Mouse (Mus musculus): ENCODE results near the gene Snorc. TPM values are rescaled to one million over a fixed set of nuclear protein-coding genes. Genes with fewer than 3 reads are reported as not detected.

Snorc gene
- total and polyA plus RNA-seq, 2 experiments from 2014 or later, result not detected

GRCm38 (mm10) chr1:87505524-87505923 lies 35.5 kb downstream of the Snorc start:
- no peak for TF ChIP-seq EP300 (IDR thresholded peaks at IDR 0.05; ENCODE audit: low read depth)
- no peak for TF ChIP-seq CTCF (IDR thresholded peaks at IDR 0.05; ENCODE audit: low read depth)
- Histone ChIP-seq H3K4me3 (ENCODE audit: low read depth, low read length) (no peak overlapping the region), H3K27me3 (ENCODE audit: control insufficient read depth, insufficient read depth, low read length) (peaks cover 30% of the 10 kb centered on the region), H3K4me2 (ENCODE audit: low read depth, low read length) (no peak overlapping the region), H3K36me3 (replicated peaks; ENCODE audit: control insufficient read depth, insufficient read depth, low read length) (no peaks in the 10 kb centered on the region), H3K4me1 (ENCODE audit: control insufficient read depth, insufficient read depth) (peaks cover 5% of the 10 kb centered on the region; the same call in 1 of the 2 replicates), H3K9me3 (replicated peaks; ENCODE audit: control insufficient read depth, low read length) (no peaks in the 10 kb centered on the region), H3K9ac (replicated peaks; ENCODE audit: low read depth, low read length) (no peak overlapping the region), H3K27ac (ENCODE audit: low read depth) (no peak overlapping the region)
- WGBS, result 79% methylated on average over 4 of the region's 4 CpGs
- no peak for DNase-seq (ENCODE audit: low spot score)
- no peak for ATAC-seq (ENCODE audit: insufficient read depth, low read depth)

- Histone ChIP-seq H3K9ac (replicated peaks; ENCODE audit: low read depth, low read length) (no peak overlapping the region), H3K4me2 (ENCODE audit: low read depth, low read length) (no peak overlapping the region), H3K9me3 (replicated peaks; ENCODE audit: control insufficient read depth, low read length) (0 out of 2 replicates have a peak, but pooled peaks cover under 1% of the 10 kb centered on the region), H3K4me1 (ENCODE audit: control insufficient read depth, insufficient read depth) (peaks cover 5% of the 10 kb centered on the region; the same call in 1 of the 2 replicates), H3K4me3 (ENCODE audit: low read depth, low read length) (no peak overlapping the region), H3K36me3 (replicated peaks; ENCODE audit: control insufficient read depth, insufficient read depth, low read length) (no peaks in the 10 kb centered on the region), H3K27me3 (ENCODE audit: control insufficient read depth, insufficient read depth, low read length) (peaks cover 49% of the 10 kb centered on the region), H3K27ac (ENCODE audit: low read depth) (no peak overlapping the region)
- WGBS, result 61% methylated on average over 6 of the region's 6 CpGs
- ATAC-seq (ENCODE audit: insufficient read depth, low read depth) (no peak), DNase-seq (ENCODE audit: low spot score) (no peak)
- no peak for TF ChIP-seq CTCF (IDR thresholded peaks at IDR 0.05; ENCODE audit: low read depth)
- TF ChIP-seq EP300 (IDR thresholded peaks at IDR 0.05; ENCODE audit: low read depth), result no peak
These were observed 37.8 kb downstream of the Snorc start for GRCm38 (mm10) chr1:87507857-87508256.

DNA sequence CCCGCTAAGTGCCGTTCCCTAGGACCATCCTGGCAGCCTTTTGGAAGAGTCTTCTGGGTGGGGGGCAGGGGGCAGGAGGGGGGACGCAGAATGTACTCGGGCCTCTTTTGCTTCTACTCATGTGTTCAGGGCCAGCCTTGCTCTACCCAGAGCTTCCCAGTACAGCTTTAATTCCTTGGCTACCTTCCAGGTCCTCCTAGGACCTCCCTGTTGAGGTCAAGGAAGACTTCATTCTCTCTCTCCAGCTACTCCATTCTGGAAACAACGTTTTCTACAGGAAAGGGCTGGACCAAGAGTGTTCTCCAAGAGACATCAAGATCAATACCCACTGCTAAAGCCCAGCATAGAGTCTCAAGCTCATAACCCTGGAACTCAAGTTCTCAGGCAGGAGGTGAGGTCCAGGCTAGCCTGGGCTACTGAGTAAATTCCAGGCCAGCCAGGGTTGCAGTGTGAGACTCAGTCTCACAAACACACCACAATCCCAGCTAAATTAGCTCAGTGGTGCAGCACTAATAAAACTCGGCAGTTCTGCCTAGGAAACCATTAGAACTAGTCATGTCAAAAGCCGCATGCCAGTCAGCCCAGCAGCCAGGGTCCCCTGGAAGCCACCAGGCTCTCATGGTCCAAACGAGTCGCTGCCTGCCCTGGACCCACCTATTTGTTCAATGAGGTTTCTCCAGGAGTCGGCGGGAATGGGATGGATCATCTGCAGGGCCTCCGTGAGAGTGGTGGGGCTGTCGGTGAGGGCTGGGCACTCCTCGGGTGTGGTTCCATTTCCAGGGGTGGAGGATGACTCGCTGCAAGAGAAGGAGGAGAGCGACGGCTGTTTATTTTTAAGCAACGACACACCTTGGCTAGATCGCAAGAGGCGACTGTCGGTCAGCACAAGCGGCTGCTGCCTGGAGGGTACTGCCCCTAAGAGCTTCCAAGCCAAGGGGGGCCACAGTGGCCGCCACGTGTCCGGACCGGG lies 38.8 kb downstream of the Snorc start:
- peak overlapping the region; percentile 71 for H3K4me3 ChIP-seq (ENCODE audit: low read depth, low read length)
- H3K4me2 ChIP-seq (ENCODE audit: low read depth, low read length), result peak overlapping the region; percentile 99
- H3K4me1 ChIP-seq (ENCODE audit: control insufficient read depth, insufficient read depth), result peaks cover 5% of the 10 kb centered on the region; the same call in 1 of the 2 replicates
- 0 out of 2 replicates have a peak, but pooled peaks cover 5% of the 10 kb centered on the region for H3K9me3 ChIP-seq (replicated peaks; ENCODE audit: control insufficient read depth, low read length)
- TF ChIP-seq CTCF (IDR thresholded peaks at IDR 0.05; ENCODE audit: low read depth), result no peak
- no peak for TF ChIP-seq EP300 (IDR thresholded peaks at IDR 0.05; ENCODE audit: low read depth)
- H3K27me3 ChIP-seq (ENCODE audit: control insufficient read depth, insufficient read depth, low read length), result peaks cover 49% of the 10 kb centered on the region
- no peak overlapping the region for H3K27ac ChIP-seq (ENCODE audit: low read depth)
- H3K36me3 ChIP-seq (replicated peaks; ENCODE audit: control insufficient read depth, insufficient read depth, low read length), result no peaks in the 10 kb centered on the region
- H3K9ac ChIP-seq (replicated peaks; ENCODE audit: low read depth, low read length), result no peak overlapping the region
- ATAC-seq (ENCODE audit: insufficient read depth, low read depth), result no peak
- WGBS, result 20% methylated on average over 26 of the region's 26 CpGs
- DNase-seq (ENCODE audit: low spot score), result no peak

DNA sequence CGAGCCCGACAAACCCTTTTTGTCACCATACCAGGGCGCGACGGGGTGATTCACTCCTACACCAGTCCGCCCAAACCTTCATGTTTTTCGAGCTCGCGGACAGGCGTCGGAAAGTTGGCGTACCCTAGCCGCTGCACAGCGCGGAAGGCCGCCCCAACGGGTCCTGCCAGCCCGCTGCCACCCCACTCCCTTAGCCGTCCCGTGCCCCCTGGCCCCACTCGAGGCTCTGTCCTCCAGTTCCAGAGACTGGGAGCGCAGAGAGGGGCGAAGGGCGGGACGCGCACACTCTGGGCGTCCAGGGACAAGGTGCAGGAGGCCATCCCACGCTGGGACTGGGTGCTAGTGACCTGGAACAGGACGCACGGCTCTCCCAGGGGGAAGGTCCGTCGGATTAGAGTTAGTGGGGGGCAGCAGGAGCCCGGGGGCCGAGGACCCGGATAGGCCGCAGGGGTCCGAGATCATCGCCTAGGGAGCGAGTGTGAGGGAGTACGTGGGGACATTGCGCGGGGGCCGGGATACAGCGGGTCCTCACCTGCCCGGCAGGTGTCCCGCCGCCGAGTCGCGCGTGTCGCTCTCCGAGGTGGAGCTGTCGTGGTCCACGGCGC lies 39.6 kb downstream of the Snorc start, which contains the start of gene Neu2:
TSS of gene Neu2 (plus strand) at position 329 of the 605 bp plus-strand sequence.
- WGBS, result under 1% methylated on average over 56 of the region's 56 CpGs
- Histone ChIP-seq H3K27me3 (ENCODE audit: control insufficient read depth, insufficient read depth, low read length) (peaks cover 49% of the 10 kb centered on the region), H3K4me3 (ENCODE audit: low read depth, low read length) (peak within 1 kb of the TSS; percentile 71), H3K27ac (ENCODE audit: low read depth) (no peak within 1 kb of the TSS), H3K9me3 (replicated peaks; ENCODE audit: control insufficient read depth, low read length) (0 out of 2 replicates have a peak, but pooled peaks cover 5% of the 10 kb centered on the region), H3K4me2 (ENCODE audit: low read depth, low read length) (peak within 1 kb of the TSS; percentile 99), H3K36me3 (replicated peaks; ENCODE audit: control insufficient read depth, insufficient read depth, low read length) (no peaks in the 10 kb centered on the region), H3K4me1 (ENCODE audit: control insufficient read depth, insufficient read depth) (peaks cover 5% of the 10 kb centered on the region; the same call in 1 of the 2 replicates), H3K9ac (replicated peaks; ENCODE audit: low read depth, low read length) (no peak within 1 kb of the TSS)
- no peak for TF ChIP-seq EP300 (IDR thresholded peaks at IDR 0.05; ENCODE audit: low read depth)
- TF ChIP-seq CTCF (IDR thresholded peaks at IDR 0.05; ENCODE audit: low read depth), result no peak
- ATAC-seq (ENCODE audit: insufficient read depth, low read depth) (0 out of 2 replicates have a peak, but pooled peaks have one; percentile 17), DNase-seq (ENCODE audit: low spot score) (no peak)

GRCm38 (mm10) chr1:87510166-87510691 lies 40.2 kb downstream of the Snorc start:
- no peaks in the 10 kb centered on the region for H3K36me3 ChIP-seq (replicated peaks; ENCODE audit: control insufficient read depth, insufficient read depth, low read length)
- 2% methylated on average over 41 of the region's 61 CpGs for WGBS
- peaks cover 5% of the 10 kb centered on the region; the same call in 1 of the 2 replicates for H3K4me1 ChIP-seq (ENCODE audit: control insufficient read depth, insufficient read depth)
- no peak overlapping the region for H3K27ac ChIP-seq (ENCODE audit: low read depth)
- peak overlapping the region; percentile 71 for H3K4me3 ChIP-seq (ENCODE audit: low read depth, low read length)
- peak overlapping the region; percentile 99 for H3K4me2 ChIP-seq (ENCODE audit: low read depth, low read length)
- peaks cover 49% of the 10 kb centered on the region for H3K27me3 ChIP-seq (ENCODE audit: control insufficient read depth, insufficient read depth, low read length)
- DNase-seq (ENCODE audit: low spot score), result no peak
- ATAC-seq (ENCODE audit: insufficient read depth, low read depth), result peak; percentile 57
- H3K9me3 ChIP-seq (replicated peaks; ENCODE audit: control insufficient read depth, low read length), result 0 out of 2 replicates have a peak, but pooled peaks cover 5% of the 10 kb centered on the region
- no peak overlapping the region for H3K9ac ChIP-seq (replicated peaks; ENCODE audit: low read depth, low read length)
- TF ChIP-seq EP300 (IDR thresholded peaks at IDR 0.05; ENCODE audit: low read depth) (no peak), CTCF (IDR thresholded peaks at IDR 0.05; ENCODE audit: low read depth) (no peak)

Data from heart, postnatal 0 days (tissue).